Mouse (Mus musculus) CH12F3 (cell line): ENCODE results near the gene Gm49333.

Experiments
- in situ Hi-C: fragments of 300-500 bp; cut with MboI; formaldehyde crosslinking; loops from 2 replicates; pipeline ENCODE4 v1.14.3; 2020; ENCODE audit warnings: low sequenced_read_pairs

Gm49333 gene

DNA sequence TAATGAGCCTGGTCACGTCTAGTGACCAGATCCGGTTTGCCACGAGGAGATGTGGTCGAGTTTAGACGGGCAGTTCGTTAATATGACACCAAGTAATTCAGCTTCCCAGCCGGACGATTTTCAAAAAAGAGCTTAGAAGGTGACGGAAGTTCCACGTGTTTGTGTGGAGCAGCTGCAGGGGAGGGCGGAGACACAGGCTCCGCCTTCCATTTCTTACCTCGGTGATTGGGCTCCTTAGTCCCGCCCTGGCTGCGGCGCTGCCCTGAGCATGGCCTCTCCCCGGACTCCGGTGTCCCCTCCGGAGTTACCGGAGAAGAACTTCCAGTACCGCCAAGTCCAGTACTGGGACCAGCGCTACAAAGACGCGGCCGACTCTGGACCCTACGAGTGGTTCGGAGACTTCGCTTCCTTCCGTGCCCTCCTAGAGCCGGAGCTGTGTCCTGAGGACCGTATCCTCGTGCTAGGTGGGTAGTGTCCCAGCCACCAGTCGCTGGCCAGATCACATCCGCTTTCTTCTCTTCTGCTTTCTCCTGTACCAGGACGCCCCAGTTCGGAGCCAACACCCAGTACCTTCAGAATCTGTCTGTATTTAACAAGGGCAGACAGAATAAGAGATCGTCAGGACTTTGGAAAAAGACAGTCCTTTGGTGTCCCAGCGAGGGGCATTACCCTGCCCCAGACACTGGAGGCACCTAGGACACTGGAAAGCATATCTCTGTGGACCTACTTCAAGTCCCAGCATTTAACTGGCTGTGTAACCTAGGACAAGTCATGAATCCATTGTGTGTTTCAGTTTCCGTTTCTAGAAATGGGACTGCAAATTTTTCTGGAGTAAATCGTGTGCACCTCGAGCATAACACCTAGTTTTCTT lies at the start of gene Gm49333, which contains the start of the genes Eef1akmt4 and Alg3:
Gene Gm49333, plus strand, starts transcription at position 254 of the 871 bp plus-strand sequence.
Gene Eef1akmt4, plus strand, starts transcription at position 237 of the 871 bp plus-strand sequence.
Gene Alg3, minus strand, starts transcription at position 379 of the 871 bp plus-strand sequence.
- in situ Hi-C loops = no loop called here

DNA sequence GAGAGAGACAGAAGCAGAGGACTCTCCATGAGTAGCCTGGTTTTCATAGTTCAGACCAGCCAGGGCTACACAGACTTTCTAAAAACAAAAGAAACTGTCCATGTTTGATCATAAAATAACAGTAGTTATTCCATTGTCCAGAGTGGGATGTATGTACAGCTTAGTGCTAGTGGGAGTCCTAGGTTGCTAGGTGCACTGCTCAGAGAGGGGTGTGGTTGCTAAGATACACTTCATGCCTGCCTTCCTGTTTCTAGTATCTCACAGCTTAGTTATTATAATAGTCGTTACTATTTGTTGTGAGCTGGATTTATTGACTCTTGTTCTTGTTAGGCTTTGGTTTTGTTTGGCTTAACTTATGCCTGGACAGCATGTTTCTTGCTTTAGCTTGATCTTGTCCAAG lies 46.3 kb upstream of the Gm49333 start:
- in situ Hi-C loops = no loop called here

DNA sequence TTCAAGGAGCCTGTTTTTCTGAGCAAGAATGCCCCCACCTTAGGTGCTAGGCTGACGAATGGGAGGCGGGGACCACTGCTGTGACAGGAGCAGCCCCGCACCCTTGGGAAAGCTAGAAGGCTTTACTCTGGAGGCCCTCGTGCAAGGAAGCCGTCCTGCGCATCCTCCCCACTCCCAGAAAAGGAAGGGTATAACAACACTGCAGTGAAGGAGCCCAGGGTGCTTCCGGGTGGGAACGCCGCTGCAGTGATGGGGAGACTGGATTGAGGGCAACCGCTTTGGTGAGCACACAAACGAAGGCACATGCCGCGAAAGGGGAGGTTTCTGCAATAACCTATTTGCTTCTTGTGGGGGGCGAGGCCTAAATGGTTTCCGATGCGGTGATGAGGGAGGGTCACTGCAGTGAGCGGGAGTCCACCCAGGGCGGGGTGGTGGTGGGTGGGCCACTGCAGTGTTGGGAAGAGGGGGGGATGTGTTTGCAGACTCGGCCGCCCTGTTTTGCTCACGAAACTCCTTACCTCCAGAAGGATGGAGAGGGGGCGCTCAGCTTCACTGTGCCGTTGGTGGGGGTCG lies 22.0 kb upstream of the Gm49333 start, which contains the start of gene Vwa5b2:
Gene Vwa5b2, plus strand, starts transcription at position 106 of the 573 bp plus-strand sequence.
- in situ Hi-C loops = no loop called here

DNA sequence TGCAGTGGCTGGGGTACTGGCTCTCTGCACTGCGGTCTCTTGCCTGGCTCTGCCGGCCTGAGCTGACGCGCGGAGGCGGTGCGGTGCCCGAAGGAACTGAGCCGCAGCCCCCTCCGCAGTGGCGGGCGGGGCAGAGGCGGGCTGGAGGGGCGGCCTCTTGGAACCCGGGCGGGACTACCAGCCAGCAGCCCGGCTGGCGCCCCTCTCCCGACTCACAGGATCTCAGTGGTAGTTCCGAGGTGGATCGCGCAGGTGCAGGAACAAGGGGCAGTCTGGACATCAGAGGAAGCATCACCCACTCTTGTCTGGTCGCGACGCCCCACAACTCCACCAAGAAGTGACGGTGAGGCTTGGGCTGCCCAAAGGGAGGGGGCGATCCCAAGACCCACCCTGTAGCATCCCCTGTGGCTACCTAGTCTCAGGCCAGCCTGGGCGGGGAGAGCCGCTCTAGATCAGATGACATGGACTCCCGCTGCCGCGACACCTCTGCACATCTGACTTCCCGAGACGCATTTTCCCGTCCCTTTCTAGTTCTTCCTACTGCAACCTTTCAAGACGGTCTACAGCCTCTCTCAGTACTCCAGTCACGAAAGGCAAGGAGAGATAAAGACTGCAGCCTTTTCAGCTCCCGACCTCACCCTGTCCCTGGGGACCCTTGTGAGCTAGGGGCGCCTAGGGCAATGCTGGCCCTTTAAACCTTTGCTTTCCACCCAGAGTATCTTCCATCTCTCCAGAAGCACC lies 21.3 kb upstream of the Gm49333 start:
- in situ Hi-C loops = no loop called here

DNA sequence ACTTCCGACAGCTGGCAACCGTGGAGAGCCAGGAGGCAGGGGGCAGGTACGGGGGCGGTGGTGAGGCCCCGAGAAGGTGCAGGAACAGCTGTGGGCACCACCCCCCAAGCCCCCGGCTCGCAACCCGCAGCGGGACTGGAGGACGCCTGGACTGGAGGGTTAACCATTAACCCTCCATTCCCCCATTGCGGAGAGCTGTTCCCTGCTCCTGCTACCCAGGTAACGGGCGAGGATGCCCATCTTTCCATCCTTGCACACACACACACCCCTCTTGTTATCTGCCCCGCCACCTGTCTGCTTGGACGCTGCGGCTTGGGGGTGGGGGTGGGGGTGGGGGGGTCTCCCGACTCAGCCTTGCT lies 20.8 kb upstream of the Gm49333 start:
- in situ Hi-C loops = no loop called here

DNA sequence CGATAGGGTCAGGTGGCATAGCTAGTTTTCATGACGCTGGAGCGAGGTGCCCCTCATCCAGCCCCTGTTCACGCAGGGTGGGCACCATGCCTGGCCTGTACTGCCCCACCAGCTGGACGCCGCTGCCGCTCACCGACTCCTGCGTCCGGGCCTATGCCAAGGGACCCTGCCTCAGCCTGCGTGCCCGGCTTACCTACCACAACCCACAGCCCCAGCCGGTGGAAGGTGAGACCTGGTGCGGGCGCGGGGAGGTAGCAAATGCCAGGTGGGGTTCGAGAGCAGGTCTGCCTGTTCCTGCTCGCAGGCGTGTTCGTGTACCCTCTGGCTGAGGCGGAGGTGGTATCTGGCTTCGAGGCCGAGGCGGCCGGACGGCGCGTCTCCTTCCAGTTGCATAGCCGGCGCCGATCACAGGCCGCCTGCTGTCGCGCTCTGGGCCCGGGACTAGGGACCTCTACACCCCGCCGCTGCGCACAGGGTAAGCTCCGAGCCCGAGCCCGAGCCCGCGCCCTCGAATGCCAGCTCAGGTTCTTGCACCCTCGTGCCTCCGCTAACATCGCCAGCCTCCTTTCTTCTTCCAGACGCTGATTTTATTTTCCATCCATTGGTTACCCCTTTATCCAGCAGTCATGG lies 20.2 kb upstream of the Gm49333 start:
- in situ Hi-C loops = no loop called here

DNA sequence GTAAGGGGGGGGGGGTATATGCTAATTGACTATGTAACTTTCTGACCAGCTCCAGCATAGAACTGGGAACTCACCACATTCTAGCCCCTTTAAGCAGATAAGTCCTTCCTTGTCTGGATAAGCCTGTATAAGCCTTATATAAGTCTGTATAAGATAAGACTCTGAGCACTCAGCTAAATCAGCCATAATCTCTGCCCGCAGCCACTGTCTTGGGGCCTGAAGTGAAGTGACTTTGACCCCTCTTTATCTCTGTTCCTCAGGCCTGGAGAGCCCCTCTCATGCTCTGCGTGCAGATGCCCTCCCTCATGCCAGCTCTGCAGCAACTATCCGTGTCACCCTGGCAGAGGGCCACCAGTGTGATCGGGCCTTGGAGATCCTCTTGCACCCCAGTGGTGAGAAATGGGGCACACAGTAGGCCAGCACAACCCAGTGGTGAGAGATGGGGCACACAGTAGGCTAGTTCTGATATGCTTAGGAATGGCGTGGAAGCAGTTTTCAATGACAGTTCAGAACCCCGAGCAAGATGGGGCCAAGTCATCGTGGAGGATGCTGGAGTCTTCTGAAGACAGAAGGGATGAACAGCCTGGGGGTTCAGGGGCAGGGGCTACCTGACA lies 16.2 kb upstream of the Gm49333 start:
- in situ Hi-C loops = no loop called here

DNA sequence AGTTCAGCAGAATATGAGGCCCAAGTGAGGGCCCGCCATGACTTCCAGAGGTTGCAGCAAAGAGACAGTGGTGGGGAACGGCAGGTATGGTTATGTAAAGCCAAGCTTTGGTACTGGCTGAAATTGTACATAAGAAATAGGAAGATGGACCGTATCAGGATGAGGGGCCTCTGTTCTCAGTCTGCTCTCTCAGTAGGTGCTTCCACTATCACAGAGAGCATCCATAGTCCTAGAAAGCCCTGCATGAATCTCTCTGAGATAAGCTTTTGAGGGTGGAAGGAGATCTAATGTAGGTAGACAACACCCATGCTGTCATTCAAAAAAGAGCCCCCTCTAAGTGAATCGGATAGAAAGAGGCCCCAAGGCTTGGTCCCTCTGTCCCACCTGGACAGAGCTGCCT lies 15.7 kb upstream of the Gm49333 start:
- in situ Hi-C loops = no loop called here

DNA sequence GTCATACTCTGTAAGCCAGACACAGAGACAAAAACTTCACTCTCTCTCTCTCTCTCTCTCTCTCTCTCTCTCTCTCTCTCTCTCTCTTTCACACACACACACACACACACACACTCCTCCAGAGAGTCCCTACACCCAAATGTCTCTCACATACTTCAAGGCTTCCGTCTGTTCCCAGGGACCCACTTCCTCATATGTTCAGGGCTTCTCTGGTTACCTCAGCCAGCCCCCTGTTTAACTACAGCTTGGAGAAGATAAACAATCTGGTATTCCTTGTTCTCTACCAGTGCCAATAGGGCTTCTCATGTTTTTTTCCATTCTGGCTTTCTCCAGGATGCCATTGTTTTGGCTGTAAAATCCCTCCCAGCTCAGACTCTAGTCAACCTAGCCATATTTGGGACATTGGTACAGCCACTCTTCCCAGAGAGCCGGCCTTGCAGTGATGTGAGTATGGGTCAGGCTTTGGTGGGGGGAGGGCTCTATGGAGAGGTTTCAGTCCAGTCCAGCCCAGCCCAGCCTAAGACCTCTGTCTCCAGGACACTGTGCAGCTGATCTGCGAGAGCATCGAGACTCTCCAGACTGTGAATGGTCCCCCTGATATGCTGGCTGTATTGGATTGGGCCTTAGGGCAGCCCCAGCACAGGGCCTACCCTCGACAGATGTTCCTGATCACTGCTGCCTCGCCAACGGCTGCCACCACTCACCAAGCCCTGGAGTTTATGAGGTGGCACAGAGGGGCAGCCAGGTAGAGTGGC lies 14.5 kb upstream of the Gm49333 start:
- in situ Hi-C loops = no loop called here

DNA sequence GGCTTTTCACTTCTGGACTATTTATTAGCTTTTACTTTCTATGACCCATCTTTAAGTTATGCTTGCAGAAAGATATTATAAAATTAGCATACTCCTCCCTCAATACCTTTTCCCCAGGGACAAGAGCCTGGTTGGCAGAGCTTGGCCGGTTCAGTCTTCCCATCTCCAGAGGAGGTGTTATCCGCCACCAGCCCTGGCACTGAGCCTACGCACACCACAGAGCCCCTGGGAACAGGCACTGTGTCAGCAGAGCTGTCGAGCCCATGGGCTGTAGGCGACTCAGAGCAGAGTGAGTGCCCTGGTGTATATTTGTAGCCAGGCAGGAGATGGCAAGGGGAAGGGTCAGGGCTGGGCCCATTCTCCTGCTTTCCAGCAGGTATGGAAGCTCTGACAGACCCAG lies 10.9 kb upstream of the Gm49333 start:
- in situ Hi-C loops = no loop called here

DNA sequence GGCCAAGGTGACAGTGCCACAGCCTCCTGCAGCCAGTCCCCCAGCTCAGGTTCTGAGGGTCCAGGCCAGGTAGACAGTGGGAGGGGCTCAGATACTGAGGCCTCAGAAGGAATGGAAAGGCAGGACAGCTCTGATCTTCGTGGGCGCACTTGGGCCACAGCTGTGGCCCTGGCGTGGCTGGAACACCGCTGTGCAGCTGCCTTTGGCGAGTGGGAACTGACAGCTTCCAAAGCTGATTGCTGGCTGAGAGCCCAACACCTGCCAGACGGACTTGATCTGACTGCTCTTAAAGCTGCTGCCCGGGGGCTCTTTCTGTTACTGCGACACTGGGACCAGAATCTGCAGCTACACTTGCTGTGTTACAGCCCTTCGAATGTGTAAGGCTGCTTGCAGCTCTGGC lies 6.7 kb upstream of the Gm49333 start:
- in situ Hi-C loops = no loop called here

DNA sequence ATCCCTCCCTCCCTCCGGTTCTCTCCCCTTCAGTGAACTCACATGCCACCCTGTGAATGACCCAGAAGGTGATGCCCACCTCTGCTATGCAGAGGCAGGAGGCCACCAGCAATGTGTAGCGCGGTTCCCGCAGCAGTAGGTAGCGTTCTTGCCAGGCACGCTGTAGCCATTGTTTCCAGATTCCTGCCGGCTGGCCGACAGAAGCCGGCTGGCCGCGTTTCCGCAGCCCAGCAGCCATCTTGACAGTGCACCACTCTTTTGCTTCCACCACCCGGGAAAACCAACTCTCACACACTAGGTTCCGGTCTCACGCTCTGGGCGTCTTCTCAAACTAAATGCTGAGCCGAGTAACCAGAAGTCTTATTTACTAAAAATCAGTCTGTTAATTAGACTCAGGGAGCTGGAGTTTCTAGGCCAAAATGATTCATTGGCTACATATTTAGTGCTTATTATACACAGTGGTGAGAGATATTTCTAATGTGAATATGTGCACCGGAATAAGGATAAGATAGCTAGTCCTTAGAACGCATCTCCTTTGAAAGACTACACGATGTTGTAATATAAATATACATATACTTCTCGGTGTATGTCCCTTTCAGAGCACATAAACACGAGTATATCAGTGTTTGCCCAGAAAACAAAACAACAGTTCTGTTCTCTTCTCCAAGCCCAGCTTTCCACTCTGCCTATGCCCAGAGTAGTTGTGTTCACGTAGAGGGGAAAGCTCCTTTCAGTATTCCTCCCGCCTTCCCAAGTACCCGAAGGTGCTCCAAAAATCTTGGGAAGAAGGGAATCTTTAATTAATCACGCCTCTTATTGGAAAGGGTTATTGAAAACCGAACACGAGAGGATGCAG lies 681 bp upstream of the Gm49333 start:
- in situ Hi-C loops = no loop called here

DNA sequence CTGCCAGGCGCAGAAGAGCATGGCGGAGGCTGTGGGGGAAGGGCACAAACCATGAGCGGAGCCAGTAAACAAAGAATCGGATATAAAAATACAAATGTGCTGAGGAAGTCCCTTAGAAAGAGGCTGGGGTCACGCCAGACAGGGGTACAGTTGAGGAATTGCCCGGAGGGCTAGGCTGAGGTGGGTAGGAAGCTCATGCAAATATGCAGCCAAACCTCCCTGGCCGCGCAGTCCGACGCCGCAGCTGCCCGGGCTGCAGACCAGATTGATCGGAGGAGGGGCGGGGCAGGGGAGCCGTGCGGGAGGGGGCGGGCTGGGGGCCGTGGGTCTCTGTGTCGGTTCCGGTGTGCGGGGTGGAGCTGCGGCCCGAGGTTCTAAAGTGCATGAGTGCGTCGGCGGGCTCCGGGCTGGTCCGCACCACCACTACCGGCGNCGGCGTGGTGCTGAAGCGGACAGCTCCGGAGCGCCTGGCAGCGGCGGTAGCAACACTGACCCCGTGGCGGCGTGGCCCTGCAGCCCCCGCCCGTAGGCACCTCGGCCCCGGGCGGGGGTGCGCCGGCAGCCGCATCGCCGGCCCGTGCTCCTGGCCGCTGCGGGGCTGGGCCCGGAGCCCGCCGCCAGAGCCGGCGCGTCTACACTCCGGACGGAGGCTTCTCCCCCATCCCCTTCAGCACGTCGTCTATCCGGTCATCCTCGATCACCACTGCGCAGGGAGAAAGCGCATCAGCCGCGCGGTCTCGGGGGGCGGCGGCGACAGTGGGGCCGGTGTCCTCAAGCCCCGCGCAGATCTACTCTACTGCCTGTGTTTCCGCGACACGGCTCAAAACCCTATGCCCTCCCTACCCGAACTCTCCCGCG lies 8.4 kb downstream of the Gm49333 start:
- in situ Hi-C loops = no loop called here

DNA sequence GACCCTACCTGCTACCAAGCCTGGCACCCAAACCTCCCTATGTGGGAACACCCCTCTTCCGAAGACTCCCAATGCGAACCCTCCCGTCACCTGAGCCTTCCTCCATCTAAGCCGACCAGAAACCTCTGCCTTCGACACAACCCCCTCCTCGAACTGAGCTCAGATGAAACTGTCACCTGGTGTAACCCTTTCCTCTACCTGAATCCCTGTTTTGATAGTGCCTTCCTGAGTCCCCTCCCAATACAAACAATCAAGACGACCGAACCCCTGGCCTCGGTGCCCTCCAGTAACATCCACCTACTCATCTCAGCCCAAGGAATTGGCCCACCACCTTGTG lies 9.0 kb downstream of the Gm49333 start:
- in situ Hi-C loops = no loop called here

DNA sequence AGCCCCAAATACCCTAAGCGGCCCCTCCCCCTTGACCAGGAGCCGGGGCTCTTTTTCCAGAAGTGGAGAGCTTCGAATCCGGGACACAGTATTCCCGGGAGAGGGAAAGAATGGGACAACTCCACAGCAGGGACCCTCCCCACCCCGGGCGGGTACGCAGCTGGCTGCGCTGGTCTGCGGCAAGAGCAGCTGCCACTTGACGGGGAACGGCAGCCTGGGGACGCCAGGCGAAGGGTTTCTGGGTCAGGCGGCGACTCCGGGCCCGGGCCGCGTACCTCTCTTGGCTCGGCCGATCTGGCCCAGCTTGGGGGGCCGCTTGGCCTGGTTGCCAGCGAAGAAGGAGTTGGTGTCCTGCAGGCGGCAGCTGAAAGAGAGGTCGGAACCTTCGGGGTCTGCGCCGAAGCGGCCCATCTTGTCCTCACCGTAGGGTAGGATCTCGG lies 9.4 kb downstream of the Gm49333 start:
- in situ Hi-C loops = no loop called here

DNA sequence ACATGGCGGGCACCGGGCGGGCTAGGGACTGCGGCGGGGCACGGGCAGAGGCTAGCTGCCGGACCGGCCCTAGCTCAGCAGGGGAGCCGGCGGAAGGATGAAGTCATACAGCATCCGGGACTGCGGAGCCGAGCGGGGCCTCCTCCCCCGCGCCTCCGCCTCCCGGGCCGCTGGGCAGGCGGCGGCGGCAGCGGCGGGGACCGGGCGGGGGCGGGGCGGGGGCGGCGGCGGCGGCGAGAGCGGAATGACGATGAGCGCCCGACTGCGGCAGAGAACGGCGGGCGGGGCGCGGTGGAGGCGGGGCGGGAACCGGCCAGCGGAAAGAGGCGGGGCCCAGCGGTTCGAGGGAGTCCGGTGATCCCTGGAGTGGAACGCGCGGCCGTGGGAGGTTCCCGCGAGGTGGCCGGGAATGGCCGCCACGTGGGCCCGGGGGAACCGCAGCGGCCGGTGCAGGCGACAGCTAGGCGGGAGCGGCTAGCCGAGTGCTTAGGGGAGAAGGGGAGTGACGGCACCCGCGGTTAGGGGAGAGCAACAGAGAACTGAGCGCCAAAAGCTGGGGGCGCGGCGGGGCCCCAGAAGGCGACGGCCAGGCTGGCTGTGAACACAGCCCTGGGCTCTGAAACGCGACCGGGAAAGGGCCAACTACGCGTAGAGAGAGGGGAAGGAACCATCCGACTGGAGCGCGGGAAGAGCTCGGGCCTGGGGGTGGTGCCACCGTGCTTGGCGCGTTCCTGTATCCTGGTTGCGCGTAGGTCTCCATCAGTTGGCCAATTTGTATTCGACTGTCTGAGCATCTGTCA lies 10.0 kb downstream of the Gm49333 start, which contains the start of gene Camk2n2:
Gene Camk2n2, minus strand, starts transcription at position 97 of the 800 bp plus-strand sequence.
- in situ Hi-C loops = no loop called here

DNA sequence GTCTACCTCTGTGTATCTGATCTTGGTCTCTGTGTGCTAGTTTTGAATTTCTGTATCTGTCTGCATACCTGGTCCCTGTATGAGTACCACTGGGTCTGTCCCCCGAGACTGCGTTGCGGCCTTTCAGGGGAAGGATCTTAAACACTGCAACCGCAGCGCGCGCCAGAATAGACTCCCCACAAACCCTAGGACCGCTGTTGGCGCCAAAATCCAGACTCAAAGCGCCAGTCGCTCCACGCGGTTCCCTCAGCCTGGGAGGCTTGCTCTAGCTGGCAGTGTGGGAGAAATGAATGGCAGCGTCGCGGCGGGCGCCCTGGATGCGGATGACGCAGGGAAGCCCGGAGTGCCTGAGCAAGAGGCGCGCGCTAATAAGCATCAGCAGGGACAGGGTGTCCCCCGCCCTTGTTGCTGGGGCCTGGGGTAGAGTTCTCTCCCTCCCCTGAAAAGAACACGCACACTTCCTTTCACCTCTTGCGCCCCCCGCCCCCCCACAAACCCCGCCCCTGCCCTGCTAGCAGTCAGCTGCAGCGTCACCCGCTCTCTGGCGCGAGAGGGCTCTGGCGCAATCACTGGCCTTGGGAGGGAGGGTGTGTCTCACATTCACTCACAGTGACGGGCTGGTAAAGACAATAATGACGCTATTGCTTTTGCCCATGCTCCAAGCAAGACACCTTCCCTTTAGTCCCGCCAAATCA lies 10.7 kb downstream of the Gm49333 start:
- in situ Hi-C loops = no loop called here
